Mouse (Mus musculus): Measurements from ENCODE around the gene Tmem52. TPM values are rescaled to one million over a fixed set of nuclear protein-coding genes. Genes with fewer than 3 reads are reported as not detected.
A peak's percentile ranks its signal among the peaks of the same experiment; 100 is the strongest.

Tmem52 gene
- polyA plus RNA-seq, 1 experiment from 2014 or later: not detected

GRCm38 (mm10) chr4:155491529-155492130 lies 22.7 kb downstream of the Tmem52 start:
- Histone ChIP-seq H3K4me1 (ENCODE audit: control insufficient read depth, insufficient read depth, low read length) (peaks cover 32% of the 10 kb centered on the region), H3K36me3 (ENCODE audit: control insufficient read depth, insufficient read depth, low read length) (no peaks in the 10 kb centered on the region), H3K9me3 (replicated peaks; ENCODE audit: control insufficient read depth, low read length) (no peaks in the 10 kb centered on the region), H3K9ac (ENCODE audit: low read length) (peak overlapping the region; percentile 100), H3K4me2 (ENCODE audit: low read length) (peak overlapping the region; percentile 77), H3K27me3 (replicated peaks; ENCODE audit: control insufficient read depth, insufficient read depth, low read length) (no peaks in the 10 kb centered on the region), H3K4me3 (ENCODE audit: low read depth, low read length) (peak overlapping the region; percentile 99), H3K27ac (ENCODE audit: low read depth, low read length) (peak overlapping the region; percentile 94)
- ATAC-seq (peak; percentile 57), DNase-seq (ENCODE audit: low spot score) (peak; percentile 44)
- WGBS: under 1% methylated on average over 47 of the region's 54 CpGs

DNA sequence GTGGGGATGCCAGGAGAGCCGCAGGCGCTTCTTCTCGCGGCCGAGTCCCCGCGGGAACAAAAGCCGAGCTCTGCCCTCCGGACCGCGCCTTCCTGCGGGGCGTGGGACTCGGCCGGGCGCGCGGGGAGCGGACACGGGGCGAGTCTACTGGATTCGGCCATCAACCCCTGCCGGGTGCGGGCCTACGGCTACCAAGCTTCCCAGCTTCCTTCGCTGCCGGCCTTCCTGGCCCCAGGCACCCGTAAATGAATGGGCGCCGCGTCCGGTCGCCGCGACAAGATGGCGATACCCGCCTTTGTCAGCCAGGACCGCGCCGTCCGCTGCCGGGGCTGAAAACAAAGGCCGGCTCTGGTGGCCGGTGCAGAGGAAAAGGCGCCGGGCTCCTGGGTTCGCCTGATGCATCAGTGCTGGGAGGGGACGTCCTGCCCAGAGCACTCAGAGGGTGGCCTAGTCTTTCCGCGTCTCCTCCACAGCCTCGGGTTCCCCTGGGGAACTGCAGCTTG lies 23.3 kb downstream of the Tmem52 start:
- WGBS: under 1% methylated on average over 50 of the region's 51 CpGs
- H3K4me2 ChIP-seq (ENCODE audit: low read length): peak overlapping the region; percentile 77
- H3K9me3 ChIP-seq (replicated peaks; ENCODE audit: control insufficient read depth, low read length): no peaks in the 10 kb centered on the region
- peak overlapping the region; percentile 99 for H3K4me3 ChIP-seq (ENCODE audit: low read depth, low read length)
- peak; percentile 52 for DNase-seq (ENCODE audit: low spot score)
- H3K27me3 ChIP-seq (replicated peaks; ENCODE audit: control insufficient read depth, insufficient read depth, low read length): no peaks in the 10 kb centered on the region
- peak overlapping the region; percentile 100 for H3K9ac ChIP-seq (ENCODE audit: low read length)
- peaks cover 32% of the 10 kb centered on the region for H3K4me1 ChIP-seq (ENCODE audit: control insufficient read depth, insufficient read depth, low read length)
- H3K36me3 ChIP-seq (ENCODE audit: control insufficient read depth, insufficient read depth, low read length): no peaks in the 10 kb centered on the region
- peak; percentile 33 for ATAC-seq
- H3K27ac ChIP-seq (ENCODE audit: low read depth, low read length): peak overlapping the region; percentile 94

DNA sequence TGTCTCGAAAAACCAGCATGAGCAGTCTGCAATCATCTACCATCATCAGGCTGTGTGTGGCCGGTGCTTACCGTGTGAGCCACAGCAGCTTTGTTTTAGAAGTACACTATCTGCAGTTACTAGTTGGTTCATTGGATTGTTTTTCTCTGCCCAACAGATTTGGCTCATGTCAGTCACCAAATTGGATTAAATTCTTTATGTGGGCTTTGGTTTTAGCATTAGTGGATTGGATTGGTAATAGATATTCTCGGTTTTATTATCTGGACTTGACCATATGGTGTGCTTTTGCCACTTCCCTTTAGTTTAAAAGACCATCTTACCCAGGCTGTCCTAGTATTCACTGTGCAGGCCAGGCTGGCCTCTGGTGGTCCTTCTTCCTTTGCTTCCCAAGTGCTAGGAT lies 26.0 kb downstream of the Tmem52 start:
- no peak overlapping the region for H3K4me3 ChIP-seq (ENCODE audit: low read depth, low read length)
- no peak for DNase-seq (ENCODE audit: low spot score)
- no peak overlapping the region for H3K27ac ChIP-seq (ENCODE audit: low read depth, low read length)
- peaks cover 25% of the 10 kb centered on the region for H3K4me1 ChIP-seq (ENCODE audit: control insufficient read depth, insufficient read depth, low read length)
- 68% methylated on average over 4 of the region's 4 CpGs for WGBS
- H3K4me2 ChIP-seq (ENCODE audit: low read length): 0 out of 2 replicates have a peak overlapping the region, but pooled peaks have one; percentile 2
- H3K36me3 ChIP-seq (ENCODE audit: control insufficient read depth, insufficient read depth, low read length): no peaks in the 10 kb centered on the region
- H3K27me3 ChIP-seq (replicated peaks; ENCODE audit: control insufficient read depth, insufficient read depth, low read length): no peaks in the 10 kb centered on the region
- no peak for ATAC-seq
- H3K9me3 ChIP-seq (replicated peaks; ENCODE audit: control insufficient read depth, low read length): no peaks in the 10 kb centered on the region
- H3K9ac ChIP-seq (ENCODE audit: low read length): peak overlapping the region; percentile 25; the same call in 1 of the 2 replicates

- no peaks in the 10 kb centered on the region for H3K9me3 ChIP-seq (replicated peaks; ENCODE audit: control insufficient read depth, low read length)
- H3K9ac ChIP-seq (ENCODE audit: low read length): no peak overlapping the region
- no peaks in the 10 kb centered on the region for H3K36me3 ChIP-seq (ENCODE audit: control insufficient read depth, insufficient read depth, low read length)
- H3K4me2 ChIP-seq (ENCODE audit: low read length): no peak overlapping the region
- H3K4me3 ChIP-seq (ENCODE audit: low read depth, low read length): no peak overlapping the region
- no peak overlapping the region for H3K27ac ChIP-seq (ENCODE audit: low read depth, low read length)
- no peaks in the 10 kb centered on the region for H3K27me3 ChIP-seq (replicated peaks; ENCODE audit: control insufficient read depth, insufficient read depth, low read length)
- 93% methylated on average over 3 of the region's 3 CpGs for WGBS
- no peak for DNase-seq (ENCODE audit: low spot score)
- ATAC-seq: no peak
- peaks cover 18% of the 10 kb centered on the region for H3K4me1 ChIP-seq (ENCODE audit: control insufficient read depth, insufficient read depth, low read length)
Measured at GRCm38 (mm10) chr4:155497963-155498362, 29.0 kb downstream of the Tmem52 start.

DNA sequence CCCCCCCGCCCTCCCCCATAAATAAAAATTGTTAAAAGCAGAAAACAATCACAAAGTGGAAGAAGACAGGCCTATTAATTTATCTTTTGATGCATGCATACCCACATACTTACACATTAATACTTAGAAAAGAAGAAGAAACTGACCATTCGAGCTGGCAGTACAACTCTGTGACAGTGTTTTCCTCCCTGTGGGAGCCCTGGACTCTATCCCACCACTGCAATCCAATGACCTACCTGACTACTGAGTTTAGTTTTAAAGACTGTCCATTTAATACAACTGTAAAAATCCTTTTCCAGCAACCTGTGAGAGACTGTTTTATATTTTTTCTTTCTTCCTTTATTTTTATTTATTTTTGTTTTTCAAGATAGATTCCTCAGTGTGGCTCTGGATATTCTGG lies 32.2 kb downstream of the Tmem52 start:
- H3K4me1 ChIP-seq (ENCODE audit: control insufficient read depth, insufficient read depth, low read length): peaks cover 6% of the 10 kb centered on the region; the same call in 1 of the 2 replicates
- no peaks in the 10 kb centered on the region for H3K36me3 ChIP-seq (ENCODE audit: control insufficient read depth, insufficient read depth, low read length)
- H3K27me3 ChIP-seq (replicated peaks; ENCODE audit: control insufficient read depth, insufficient read depth, low read length): no peaks in the 10 kb centered on the region
- no peaks in the 10 kb centered on the region for H3K9me3 ChIP-seq (replicated peaks; ENCODE audit: control insufficient read depth, low read length)
- 70% methylated on average over 2 of the region's 2 CpGs for WGBS
- no peak overlapping the region for H3K4me2 ChIP-seq (ENCODE audit: low read length)
- H3K27ac ChIP-seq (ENCODE audit: low read depth, low read length): no peak overlapping the region
- H3K9ac ChIP-seq (ENCODE audit: low read length): no peak overlapping the region
- ATAC-seq: no peak
- DNase-seq (ENCODE audit: low spot score): no peak
- no peak overlapping the region for H3K4me3 ChIP-seq (ENCODE audit: low read depth, low read length)

GRCm38 (mm10) chr4:155505067-155505466 lies 36.2 kb downstream of the Tmem52 start:
- H3K4me3 ChIP-seq (ENCODE audit: low read depth, low read length): no peak overlapping the region
- 74% methylated on average over 8 of the region's 8 CpGs for WGBS
- H3K27me3 ChIP-seq (replicated peaks; ENCODE audit: control insufficient read depth, insufficient read depth, low read length): no peaks in the 10 kb centered on the region
- H3K27ac ChIP-seq (ENCODE audit: low read depth, low read length): no peak overlapping the region
- ATAC-seq (no peak), DNase-seq (ENCODE audit: low spot score) (no peak)
- H3K36me3 ChIP-seq (ENCODE audit: control insufficient read depth, insufficient read depth, low read length): no peaks in the 10 kb centered on the region
- H3K4me1 ChIP-seq (ENCODE audit: control insufficient read depth, insufficient read depth, low read length): peaks cover 6% of the 10 kb centered on the region; the same call in 1 of the 2 replicates
- H3K9me3 ChIP-seq (replicated peaks; ENCODE audit: control insufficient read depth, low read length): no peaks in the 10 kb centered on the region
- no peak overlapping the region for H3K4me2 ChIP-seq (ENCODE audit: low read length)
- H3K9ac ChIP-seq (ENCODE audit: low read length): no peak overlapping the region

DNA sequence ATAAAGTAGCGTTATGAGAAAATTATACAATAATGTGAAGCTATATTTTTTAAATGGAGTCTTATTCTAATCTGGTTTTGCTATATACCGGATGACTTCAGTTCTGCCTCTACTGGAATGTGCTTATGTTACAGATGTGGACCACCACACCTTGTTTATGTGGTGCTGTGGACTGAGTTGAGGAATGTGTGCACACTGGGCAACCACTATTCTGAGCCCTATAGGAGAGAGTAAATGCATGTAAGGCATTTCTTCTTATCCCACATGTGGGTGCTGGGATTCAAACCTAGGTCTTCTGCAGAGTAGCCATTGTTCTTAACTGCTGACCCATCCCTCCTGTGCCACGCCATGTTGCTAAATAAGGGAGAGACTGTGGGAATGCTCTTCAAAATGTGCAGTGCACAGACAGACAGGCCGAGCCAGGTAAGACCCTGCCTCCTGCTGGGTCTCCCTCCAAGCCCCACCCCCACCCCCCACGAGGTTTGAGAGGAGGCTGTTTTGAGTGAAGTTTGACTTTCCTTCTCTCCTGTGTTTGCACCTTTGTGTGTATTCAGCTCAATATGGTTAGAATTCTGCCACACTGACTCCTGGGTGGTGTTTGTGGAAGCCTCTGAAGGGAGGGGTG lies 36.9 kb downstream of the Tmem52 start:
- no peak overlapping the region for H3K4me3 ChIP-seq (ENCODE audit: low read depth, low read length)
- no peaks in the 10 kb centered on the region for H3K27me3 ChIP-seq (replicated peaks; ENCODE audit: control insufficient read depth, insufficient read depth, low read length)
- no peak overlapping the region for H3K4me2 ChIP-seq (ENCODE audit: low read length)
- H3K27ac ChIP-seq (ENCODE audit: low read depth, low read length): no peak overlapping the region
- no peak overlapping the region for H3K9ac ChIP-seq (ENCODE audit: low read length)
- DNase-seq (ENCODE audit: low spot score) (no peak), ATAC-seq (no peak)
- peaks cover 6% of the 10 kb centered on the region for H3K4me1 ChIP-seq (ENCODE audit: control insufficient read depth, insufficient read depth, low read length)
- H3K9me3 ChIP-seq (replicated peaks; ENCODE audit: control insufficient read depth, low read length): no peaks in the 10 kb centered on the region
- WGBS: 78% methylated on average over 5 of the region's 5 CpGs
- H3K36me3 ChIP-seq (ENCODE audit: control insufficient read depth, insufficient read depth, low read length): no peaks in the 10 kb centered on the region

DNA sequence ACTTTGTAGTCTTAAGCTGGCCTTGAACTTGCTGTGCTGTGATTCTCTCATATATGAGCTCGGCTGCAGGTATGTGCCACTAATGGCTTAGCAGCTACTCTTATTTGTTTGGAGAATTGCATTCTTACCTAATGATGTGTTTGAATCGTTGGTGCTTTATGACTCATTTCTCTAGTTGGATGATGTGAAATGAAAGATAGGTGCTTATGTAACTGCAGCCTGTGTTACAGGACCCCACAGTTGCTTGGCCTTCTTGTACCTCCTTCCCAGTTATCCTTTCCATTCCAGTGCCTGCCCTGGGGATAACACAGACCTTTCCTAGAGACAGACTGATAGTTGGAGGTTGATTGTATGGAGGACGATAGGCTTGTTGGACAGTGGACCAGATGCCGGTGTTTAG lies 39.7 kb downstream of the Tmem52 start:
- peaks cover 6% of the 10 kb centered on the region for H3K4me1 ChIP-seq (ENCODE audit: control insufficient read depth, insufficient read depth, low read length)
- WGBS: 88% methylated on average over 4 of the region's 4 CpGs
- no peak overlapping the region for H3K9ac ChIP-seq (ENCODE audit: low read length)
- H3K4me2 ChIP-seq (ENCODE audit: low read length): no peak overlapping the region
- ATAC-seq: no peak
- no peaks in the 10 kb centered on the region for H3K36me3 ChIP-seq (ENCODE audit: control insufficient read depth, insufficient read depth, low read length)
- H3K9me3 ChIP-seq (replicated peaks; ENCODE audit: control insufficient read depth, low read length): no peaks in the 10 kb centered on the region
- H3K27ac ChIP-seq (ENCODE audit: low read depth, low read length): no peak overlapping the region
- H3K27me3 ChIP-seq (replicated peaks; ENCODE audit: control insufficient read depth, insufficient read depth, low read length): no peaks in the 10 kb centered on the region
- DNase-seq (ENCODE audit: low spot score): no peak
- H3K4me3 ChIP-seq (ENCODE audit: low read depth, low read length): no peak overlapping the region

DNA sequence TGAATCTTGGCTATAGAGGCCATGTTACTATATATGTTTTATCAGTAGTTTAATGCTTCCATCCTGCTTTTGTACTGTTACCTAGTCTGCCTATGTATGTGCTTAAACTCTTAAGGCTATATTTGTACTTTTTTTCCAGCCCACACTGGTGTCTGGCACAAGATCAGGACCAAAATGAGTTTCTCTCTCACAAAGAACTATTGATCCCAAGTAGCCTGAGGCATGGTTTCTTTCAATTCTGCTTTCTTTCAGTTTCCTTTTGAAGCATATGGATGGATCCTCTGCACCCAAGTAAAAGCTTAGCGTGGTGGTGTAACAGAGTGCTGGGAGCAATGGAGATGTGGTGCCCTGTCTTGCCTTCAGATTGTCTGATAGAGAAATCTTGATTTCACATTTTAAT lies 42.1 kb downstream of the Tmem52 start:
- H3K9me3 ChIP-seq (replicated peaks; ENCODE audit: control insufficient read depth, low read length): no peaks in the 10 kb centered on the region
- H3K27me3 ChIP-seq (replicated peaks; ENCODE audit: control insufficient read depth, insufficient read depth, low read length): no peaks in the 10 kb centered on the region
- 39% methylated on average over 1 of the region's 1 CpGs for WGBS
- ATAC-seq (no peak), DNase-seq (ENCODE audit: low spot score) (peak; percentile 27)
- no peak overlapping the region for H3K4me2 ChIP-seq (ENCODE audit: low read length)
- no peak overlapping the region for H3K27ac ChIP-seq (ENCODE audit: low read depth, low read length)
- H3K4me1 ChIP-seq (ENCODE audit: control insufficient read depth, insufficient read depth, low read length): no peaks in the 10 kb centered on the region; the same call in 1 of the 2 replicates
- H3K36me3 ChIP-seq (ENCODE audit: control insufficient read depth, insufficient read depth, low read length): peaks cover 3% of the 10 kb centered on the region; the same call in 1 of the 2 replicates
- no peak overlapping the region for H3K4me3 ChIP-seq (ENCODE audit: low read depth, low read length)
- no peak overlapping the region for H3K9ac ChIP-seq (ENCODE audit: low read length)
